Mouse (Mus musculus) T-helper 2 cell (primary cell): ENCODE results near the gene Aebp2.

ENCODE experiments used
- in situ Hi-C: fragments of 300-600 bp; cut with MboI, MseI; formaldehyde crosslinking; loops from one replicate; pipeline ENCODE4 v1.15.1; 2025; ENCODE audit warnings: high pct_unique_total_duplicates

Aebp2 gene

GRCm38 (mm10) chr6:140606534-140606933 is 15.9 kb upstream of the Aebp2 start:
- in situ Hi-C loops, result no loop called here

- in situ Hi-C loops, result no loop called here
Measured at GRCm38 (mm10) chr6:140608666-140609065, 13.8 kb upstream of the Aebp2 start.

- in situ Hi-C loops, result no loop called here
Measured at GRCm38 (mm10) chr6:140609533-140609932, 12.9 kb upstream of the Aebp2 start.

GRCm38 (mm10) chr6:140610117-140610516 is 12.3 kb upstream of the Aebp2 start:
- in situ Hi-C loops, result no loop called here

GRCm38 (mm10) chr6:140611282-140611681 is 11.2 kb upstream of the Aebp2 start:
- in situ Hi-C loops, result no loop called here

GRCm38 (mm10) chr6:140611893-140612473 is 10.5 kb upstream of the Aebp2 start:
- in situ Hi-C loops, result no loop called here

- in situ Hi-C loops, result no loop called here
Measured at GRCm38 (mm10) chr6:140613822-140614221, 8.6 kb upstream of the Aebp2 start.

- in situ Hi-C loops, result no loop called here
Measured at GRCm38 (mm10) chr6:140614711-140615110, 7.8 kb upstream of the Aebp2 start.

- in situ Hi-C loops, result no loop called here
Measured at GRCm38 (mm10) chr6:140620531-140621349, 1.7 kb upstream of the Aebp2 start.

GRCm38 (mm10) chr6:140621622-140622021 is 841 bp upstream of the Aebp2 start:
- in situ Hi-C loops, result no loop called here

- in situ Hi-C loops, result no loop called here
Measured at GRCm38 (mm10) chr6:140623226-140624095, 998 bp downstream of the Aebp2 start.

- in situ Hi-C loops, result no loop called here
Measured at GRCm38 (mm10) chr6:140624096-140625051, 1.9 kb downstream of the Aebp2 start.

GRCm38 (mm10) chr6:140629176-140629859 is 6.9 kb downstream of the Aebp2 start:
- in situ Hi-C loops, result no loop called here

GRCm38 (mm10) chr6:140630306-140630705 is 7.8 kb downstream of the Aebp2 start:
- in situ Hi-C loops, result no loop called here

GRCm38 (mm10) chr6:140633616-140634015 is 11.2 kb downstream of the Aebp2 start:
- in situ Hi-C loops, result no loop called here

- in situ Hi-C loops, result no loop called here
Measured at GRCm38 (mm10) chr6:140636290-140636689, 13.8 kb downstream of the Aebp2 start.

GRCm38 (mm10) chr6:140642010-140642409 is 19.5 kb downstream of the Aebp2 start:
- in situ Hi-C loops, result no loop called here

- in situ Hi-C loops, result no loop called here
Measured at GRCm38 (mm10) chr6:140642655-140643054, 20.2 kb downstream of the Aebp2 start.

GRCm38 (mm10) chr6:140645931-140646330 is 23.5 kb downstream of the Aebp2 start:
- in situ Hi-C loops, result no loop called here

- in situ Hi-C loops, result no loop called here
Measured at GRCm38 (mm10) chr6:140646892-140647291, 24.4 kb downstream of the Aebp2 start.

GRCm38 (mm10) chr6:140649812-140650211 is 27.3 kb downstream of the Aebp2 start:
- in situ Hi-C loops, result no loop called here
